Mouse (Mus musculus) CD4-positive helper T cell, adult 2 months (primary cell): Measurements from ENCODE around the gene Atp6v1f.
A peak's percentile ranks its signal among the peaks of the same experiment; 100 is the strongest.

ENCODE experiments used
- DNase-seq: peaks from one replicate; pipeline ENCODE4 v3.0.0-alpha.2; 2012; ENCODE audit warnings: low read depth, missing footprints, low spot score

Gene Atp6v1f

GRCm38 (mm10) chr6:29467583-29468354 lies at the start of gene Atp6v1f:
Gene Atp6v1f (plus strand): TSS chr6:29467718.
- DNase-seq: peak; percentile 96

- DNase-seq: no peak
These were observed 46.9 kb upstream of the Atp6v1f start for GRCm38 (mm10) chr6:29420596-29420995.

- no peak for DNase-seq
These were observed 42.4 kb upstream of the Atp6v1f start for GRCm38 (mm10) chr6:29425118-29425517.

GRCm38 (mm10) chr6:29426331-29426730 lies 41.2 kb upstream of the Atp6v1f start:
- DNase-seq: no peak

- DNase-seq: no peak
These were observed 39.3 kb upstream of the Atp6v1f start for GRCm38 (mm10) chr6:29428171-29428570.

GRCm38 (mm10) chr6:29430681-29431420 lies 36.7 kb upstream of the Atp6v1f start:
- no peak for DNase-seq

- no peak for DNase-seq
These were observed 36.0 kb upstream of the Atp6v1f start for GRCm38 (mm10) chr6:29431473-29431872.

GRCm38 (mm10) chr6:29432156-29432555 lies 35.4 kb upstream of the Atp6v1f start:
- no peak for DNase-seq

- no peak for DNase-seq
These were observed 34.9 kb upstream of the Atp6v1f start for GRCm38 (mm10) chr6:29432676-29433037.

- no peak for DNase-seq
These were observed 34.3 kb upstream of the Atp6v1f start, which contains the start of gene Flnc for GRCm38 (mm10) chr6:29433038-29433803. Gene Flnc (plus strand): TSS chr6:29433256.

GRCm38 (mm10) chr6:29433804-29434795 lies 33.4 kb upstream of the Atp6v1f start:
- DNase-seq: no peak

GRCm38 (mm10) chr6:29434911-29435691 lies 32.4 kb upstream of the Atp6v1f start:
- DNase-seq: no peak

GRCm38 (mm10) chr6:29435940-29436451 lies 31.5 kb upstream of the Atp6v1f start:
- no peak for DNase-seq

GRCm38 (mm10) chr6:29436461-29436934 lies 31.0 kb upstream of the Atp6v1f start:
- no peak for DNase-seq

- no peak for DNase-seq
These were observed 28.3 kb upstream of the Atp6v1f start for GRCm38 (mm10) chr6:29439251-29439650.

GRCm38 (mm10) chr6:29439789-29440188 lies 27.7 kb upstream of the Atp6v1f start:
- no peak for DNase-seq

- peak; percentile 35 for DNase-seq
These were observed 22.7 kb upstream of the Atp6v1f start for GRCm38 (mm10) chr6:29444773-29445172.

GRCm38 (mm10) chr6:29445354-29445753 lies 22.2 kb upstream of the Atp6v1f start:
- no peak for DNase-seq

GRCm38 (mm10) chr6:29449858-29450257 lies 17.7 kb upstream of the Atp6v1f start:
- DNase-seq: no peak

- DNase-seq: no peak
These were observed 16.9 kb upstream of the Atp6v1f start for GRCm38 (mm10) chr6:29450667-29451066.
